ENCODE assay signal across 29 mouse cellular contexts in genomic region chr12:83168310-83168709, GRCm38 (mm10).
DNase-seq lines count a peak whose midpoint lies in the region; TF ChIP-seq lines count a peak whose summit lies in the region.
"Had no signal": no experiment of that assay in that cellular context is flagged by ENCODE, and none has a peak within 500 bp of the region (broad histone marks: within the 10 kb centered on the region; RNA-seq: fewer than 3 reads in every experiment).

No protein-coding gene starts in this region.

- peak overlapping the region; percentile 65 for H3K27ac ChIP-seq in left cerebral cortex, adult 2 months
- no peak overlapping the region for H3K27ac ChIP-seq in MEL (ENCODE audit: control insufficient read depth, low read depth, low read length)
- H3K27ac ChIP-seq: limb, embryonic 10.5 days; limb, embryonic 15.5 days; liver, embryonic 13.5 days had no signal

- no peak overlapping the region for H3K4me3 ChIP-seq in left cerebral cortex, adult 2 months
- H3K4me3 ChIP-seq in MEL (ENCODE audit: control insufficient read depth in 1 of 2, insufficient read depth in 1 of 2, low read depth in 2 of 2, low read length in 2 of 2): peak overlapping the region in 1 of 2 experiments; percentile 45; a peak in 3 of 4 replicates
- H3K4me3 ChIP-seq: erythroblast, embryonic 14.5 days; hindbrain, embryonic 13.5 days; limb, embryonic 10.5 days; limb, embryonic 15.5 days; liver, embryonic 13.5 days; midbrain, embryonic 15.5 days; neural tube, embryonic 15.5 days had no signal

- no peaks in the 10 kb centered on the region for H3K79me2 ChIP-seq in MEL (ENCODE audit: control insufficient read depth, insufficient read depth, low read length, poor library complexity)

- TF ChIP-seq EP300 in MEL (IDR thresholded peaks at IDR 0.05; ENCODE audit: low read depth in 1 of 2, low read length in 2 of 2): no peak

- H3K9me3 ChIP-seq in MEL (replicated peaks; ENCODE audit: insufficient read depth, low read length): no peaks in the 10 kb centered on the region
- H3K9me3 ChIP-seq: G1E; hindbrain, embryonic 13.5 days; limb, embryonic 10.5 days; limb, embryonic 15.5 days; liver, embryonic 13.5 days; midbrain, embryonic 15.5 days; neural tube, embryonic 15.5 days had no signal

- H3K27me3 ChIP-seq in MEL (ENCODE audit: control insufficient read depth in 1 of 2, insufficient read depth in 2 of 2, low read length in 2 of 2): no peaks in the 10 kb centered on the region
- H3K27me3 ChIP-seq: hindbrain, embryonic 13.5 days; midbrain, embryonic 15.5 days; neural tube, embryonic 15.5 days had no signal

- peaks cover 0 to 19% of the 10 kb centered on the region in 2 experiments; a peak in 2 of 4 replicates for H3K36me3 ChIP-seq in MEL (ENCODE audit: control insufficient read depth in 1 of 2, insufficient read depth in 2 of 2, low read length in 2 of 2)
- H3K36me3 ChIP-seq: G1E; hindbrain, embryonic 13.5 days; limb, embryonic 10.5 days; limb, embryonic 15.5 days; liver, embryonic 13.5 days; midbrain, embryonic 15.5 days; neural tube, embryonic 15.5 days had no signal

- no peak for TF ChIP-seq POLR2A in MEL (IDR thresholded peaks at IDR 0.05; ENCODE audit: control insufficient read depth in 1 of 2, insufficient read depth in 1 of 2, low read depth in 1 of 2, low read length in 2 of 2, poor library complexity in 1 of 2)

- peak; percentile 51 to 60 for DNase-seq in frontal cortex, postnatal 36 days (ENCODE audit: low spot score in 2 of 2)
- no peak for DNase-seq in frontal cortex, postnatal 14 days (ENCODE audit: low spot score in 2 of 2)
- DNase-seq in left cerebral cortex, adult 2 months (ENCODE audit: extremely low spot score in 1 of 2, low spot score in 2 of 2): no peak
- DNase-seq in left cerebral cortex, adult 11 months (ENCODE audit: low spot score): no peak
- peak; percentile 23 for DNase-seq in MEL (ENCODE audit: low read depth, low spot score)
- DNase-seq in layer of hippocampus, adult 8-10 months (ENCODE audit: low spot score in 2 of 2): peak; percentile 33 to 42
- no peak for DNase-seq in heart, postnatal 10 days
- no peak for DNase-seq in lung, postnatal 36 days
- DNase-seq: adrenal gland, postnatal 14 days; cerebellum, adult 18-20 months; cerebellum, postnatal 10 days; gastrocnemius, postnatal 25 days; heart, adult 11 months; heart, postnatal 4 days; kidney, adult 11 months; kidney, postnatal 14 days; liver, embryonic 13.5 days; lung, adult 18-20 months; lung, postnatal 10 days; spleen, adult 18-20 months; thymus, adult 18-20 months; thymus, postnatal 25 days had no signal

- peaks cover 20 to 26% of the 10 kb centered on the region in 2 experiments for H3K4me1 ChIP-seq in MEL (ENCODE audit: control insufficient read depth in 1 of 2, insufficient read depth in 2 of 2, low read length in 2 of 2)
- H3K4me1 ChIP-seq: limb, embryonic 15.5 days had no signal

- intact Hi-C loops in left cerebral cortex, adult 2 months (cut with DNase I): loop anchor here (2.0 to 5.0 kb wide), 2 partner anchors 154 to 318 kb away; partner anchors contain the start of gene Dpf3
- intact Hi-C loops in heart, postnatal 10 days (cut with DNase I): no loop called here

- H3K9ac ChIP-seq in MEL (ENCODE audit: control insufficient read depth, low read depth, low read length, poor library complexity, severe bottlenecking): peak overlapping the region; percentile 33; the same call in 1 of the 2 replicates
- H3K9ac ChIP-seq: hindbrain, embryonic 13.5 days; limb, embryonic 15.5 days; liver, embryonic 13.5 days; midbrain, embryonic 15.5 days; neural tube, embryonic 15.5 days had no signal

- TF ChIP-seq RAD21 in MEL (IDR thresholded peaks at IDR 0.05; ENCODE audit: low read depth, low read length): no peak

- no peak for TF ChIP-seq CTCF in left cerebral cortex, adult 2 months (IDR thresholded peaks at IDR 0.05)
- no peak for TF ChIP-seq CTCF in MEL (IDR thresholded peaks at IDR 0.05 in 2 of 3, conservative IDR thresholded peaks at IDR 0.05 in 1 of 3; ENCODE audit: control insufficient read depth in 1 of 3, insufficient read depth in 1 of 3, low read depth in 2 of 3, low read length in 3 of 3, poor library complexity in 1 of 3, severe bottlenecking in 1 of 3)

TF ChIP-seq in MEL, 35 proteins besides CTCF, POLR2A, EP300 and RAD21:
- TF ChIP-seq ZNF384 (IDR thresholded peaks at IDR 0.05; ENCODE audit: low read depth, low read length) (0 out of 2 replicates have a peak, but pooled peaks have one; percentile 34), USF1 (IDR thresholded peaks at IDR 0.05; ENCODE audit: low read depth, low read length) (no peak), MAFK (IDR thresholded peaks at IDR 0.05; ENCODE audit: borderline replicate concordance, low read depth, low read length) (no peak), ZC3H11A (IDR thresholded peaks at IDR 0.05; ENCODE audit: low read depth, low read length) (no peak)

Comparison
In these comparisons a context has a peak if more than half of its experiments do, and no peak if none do; other contexts are left out.
1. DNase-seq: peak in frontal cortex, postnatal 36 days (2 of 2), MEL (single experiment) and layer of hippocampus, adult 8-10 months (2 of 2); none in frontal cortex, postnatal 14 days (0 of 2), left cerebral cortex, adult 2 months (0 of 2), left cerebral cortex, adult 11 months (single experiment), heart, postnatal 10 days (0 of 2) and lung, postnatal 36 days (single experiment).